43 mouse cellular contexts compared by ENCODE assay signal in the genomic region with DNA sequence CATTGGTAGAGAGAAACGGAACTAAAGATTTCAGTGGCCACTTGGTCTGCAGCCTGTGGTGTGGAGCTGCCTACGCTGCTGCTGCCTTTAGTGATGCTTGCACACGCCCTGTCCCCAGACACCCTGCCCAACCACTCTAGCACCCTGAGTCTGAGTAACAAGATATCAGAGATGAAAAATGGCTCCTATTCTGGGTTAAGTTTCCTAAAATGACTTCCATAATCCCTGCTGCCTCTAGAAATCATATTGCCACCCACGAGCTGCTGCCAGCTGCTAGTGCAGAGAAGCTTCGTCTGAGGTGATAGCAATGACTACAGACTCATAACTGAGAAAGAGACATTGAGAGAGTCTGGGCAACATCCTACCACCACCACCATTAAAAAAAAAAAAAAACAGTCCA. TPM values are rescaled to one million over a fixed set of nuclear protein-coding genes. Genes with fewer than 3 reads are reported as not detected.
A peak's percentile ranks its signal among the peaks of the same experiment; 100 is the strongest.
DNase-seq lines count a peak whose midpoint lies in the region; ATAC-seq and TF ChIP-seq lines count a peak whose summit lies in the region.
"Had no signal": no experiment of that assay in that cellular context is flagged by ENCODE, and none has a peak within 500 bp of the region (broad histone marks: within the 10 kb centered on the region; RNA-seq: fewer than 3 reads in every experiment).

No protein-coding gene starts in this region.

- TF ChIP-seq POLR2A in kidney, adult 2 months (IDR thresholded peaks at IDR 0.05; ENCODE audit: low read depth, low read length): no peak

- H3K4me1 ChIP-seq in kidney, adult 2 months (ENCODE audit: control insufficient read depth, insufficient read depth, low read length): peaks cover under 1% of the 10 kb centered on the region; the same call in 1 of the 2 replicates
- no peaks in the 10 kb centered on the region for H3K4me1 ChIP-seq in forebrain, embryonic 13.5 days
- H3K4me1 ChIP-seq: heart, embryonic 13.5 days; kidney, embryonic 15.5 days; midbrain, embryonic 15.5 days; neural tube, embryonic 15.5 days had no signal

- peaks cover 5% of the 10 kb centered on the region; the same call in 1 of the 2 replicates for H3K36me3 ChIP-seq in kidney, adult 2 months (ENCODE audit: control insufficient read depth, insufficient read depth, low read length)
- H3K36me3 ChIP-seq in forebrain, embryonic 13.5 days (ENCODE audit: poor library complexity, severe bottlenecking): no peaks in the 10 kb centered on the region
- H3K36me3 ChIP-seq: G1E; heart, embryonic 13.5 days; kidney, embryonic 15.5 days; midbrain, embryonic 15.5 days; neural tube, embryonic 15.5 days had no signal

- no peak overlapping the region for H3K9ac ChIP-seq in forebrain, embryonic 13.5 days
- H3K9ac ChIP-seq: forebrain, postnatal 0 days; heart, embryonic 13.5 days; hindbrain, embryonic 14.5 days; kidney, embryonic 15.5 days; liver, embryonic 14.5 days; midbrain, embryonic 15.5 days; neural tube, embryonic 15.5 days had no signal

- H3K4me3 ChIP-seq in kidney, adult 2 months (ENCODE audit: insufficient read depth, low read depth, low read length): no peak overlapping the region
- no peak overlapping the region for H3K4me3 ChIP-seq in forebrain, embryonic 13.5 days
- H3K4me3 ChIP-seq: erythroblast, embryonic 14.5 days; heart, adult 2 months; heart, embryonic 13.5 days; kidney, embryonic 15.5 days; midbrain, embryonic 15.5 days; neural tube, embryonic 15.5 days had no signal

- no peak overlapping the region for H3K27ac ChIP-seq in kidney, adult 2 months (ENCODE audit: insufficient read depth, low read depth, low read length)
- H3K27ac ChIP-seq in forebrain, embryonic 13.5 days: no peak overlapping the region
- H3K27ac ChIP-seq: heart, adult 2 months; heart, embryonic 13.5 days; hindbrain, embryonic 14.5 days; kidney, embryonic 15.5 days; liver, embryonic 14.5 days; macrophage; midbrain, embryonic 15.5 days; neural tube, embryonic 15.5 days had no signal

- no peak for TF ChIP-seq CTCF in kidney, adult 2 months (conservative IDR thresholded peaks at IDR 0.05; ENCODE audit: insufficient read depth, insufficient read length, low read depth, low read length)

- DNase-seq in kidney, adult 9 months: peak; percentile 0
- DNase-seq in kidney, adult 2 months: no peak
- DNase-seq in right cerebral cortex, adult 2 months (ENCODE audit: low spot score in 2 of 2): peak; percentile 45 to 64
- no peak for DNase-seq in right cerebral cortex, postnatal 14 days
- peak; percentile 42 to 48 for DNase-seq in left cerebral cortex, postnatal 36 days (ENCODE audit: low spot score in 2 of 2)
- DNase-seq in layer of hippocampus, postnatal 25 days (ENCODE audit: extremely low spot score in 1 of 2, low spot score in 1 of 2): no peak
- DNase-seq: adrenal gland, adult 8-10 months; cerebellum, adult 2 months; cerebellum, postnatal 14 days; forebrain, postnatal 0 days; gastrocnemius, postnatal 36 days; heart, adult 2 months; heart, postnatal 10 days; kidney, postnatal 25 days; liver; lung, adult 2 months; lung, postnatal 10 days; retina, postnatal 1 day; spleen, adult 18-20 months; thymus, adult 2 months; thymus, postnatal 36 days had no signal

- no peak for ATAC-seq in forebrain, embryonic 13.5 days
- ATAC-seq: forebrain, postnatal 0 days; intestine, postnatal 0 days; midbrain, embryonic 15.5 days had no signal

- no peak overlapping the region for H3K4me2 ChIP-seq in forebrain, embryonic 13.5 days
- H3K4me2 ChIP-seq: heart, embryonic 13.5 days; hindbrain, embryonic 14.5 days; kidney, embryonic 15.5 days; midbrain, embryonic 15.5 days; neural tube, embryonic 15.5 days had no signal

- no peaks in the 10 kb centered on the region for H3K9me3 ChIP-seq in forebrain, embryonic 13.5 days (replicated peaks)
- H3K9me3 ChIP-seq: G1E; heart, embryonic 13.5 days; kidney, embryonic 15.5 days; midbrain, embryonic 15.5 days; neural tube, embryonic 15.5 days had no signal

- 95% methylated on average over 5 of the region's 5 CpGs for WGBS in kidney, adult 2 months
- WGBS in forebrain, embryonic 13.5 days: 88% methylated on average over 5 of the region's 5 CpGs

- no peaks in the 10 kb centered on the region for H3K27me3 ChIP-seq in kidney, adult 2 months (replicated peaks; ENCODE audit: control insufficient read depth, insufficient read depth, low read length)
- no peaks in the 10 kb centered on the region for H3K27me3 ChIP-seq in forebrain, embryonic 13.5 days
- H3K27me3 ChIP-seq: heart, embryonic 13.5 days; kidney, embryonic 15.5 days; midbrain, embryonic 15.5 days; neural tube, embryonic 15.5 days had no signal

- intact Hi-C loops in left cerebral cortex, postnatal 36 days (cut with DNase I): no loop called here

RNA-seq across cellular contexts. Expression of a gene that starts 3.3 kb away (rescaled TPM):
- polyA plus RNA-seq in kidney, adult 2 months (2012; rRNA removed): 329 and 340 TPM in 2 replicates
- 1 to 10 TPM; 1.7 to 1.8 TPM for total RNA-seq in left cerebral cortex, postnatal 36 days (2021)
- 0.24 TPM in 1 of 2 replicates, not detected in the other for polyA plus RNA-seq in forebrain, embryonic 13.5 days (2015; fragmentation: Nextera tagmentation; extraction: Ambion mirVana)
- 1 to 10 TPM in 1 of 2 experiments, under 1 TPM in 1; 0.87 to 1.4 TPM for total RNA-seq in layer of hippocampus, postnatal 25 days (2021)
- total RNA-seq: G1E; megakaryocyte-erythroid progenitor cell, adult 5-6 weeks had no signal
- polyA plus RNA-seq: forebrain, embryonic 11.5 days; G1E; limb, embryonic 11.5 days; macrophage had no signal

RNA-seq across cellular contexts. Expression of a gene that starts 50.1 kb away (rescaled TPM):
- polyA plus RNA-seq in kidney, adult 2 months (2012; rRNA removed): 0.60 and 0.91 TPM in 2 replicates
- total RNA-seq in left cerebral cortex, postnatal 36 days (2021): not detected
- polyA plus RNA-seq in forebrain, embryonic 13.5 days (2015; fragmentation: Nextera tagmentation; extraction: Ambion mirVana): not detected in 2 replicates
- total RNA-seq in layer of hippocampus, postnatal 25 days (2021): not detected
- total RNA-seq: adrenal gland, adult 8-10 months; forebrain, postnatal 0 days; gastrocnemius, adult 18-20 months; gastrocnemius, postnatal 36 days; heart, adult 2 months; heart, postnatal 10 days; hematopoietic stem cell, adult 5-6 weeks; layer of hippocampus, adult 18-20 months; layer of hippocampus, postnatal 10 days; megakaryocyte-erythroid progenitor cell, adult 5-6 weeks had no signal
- polyA plus RNA-seq: brain, embryonic 14.5 days; cerebellum, adult 2 months; cortical plate, adult 2 months; embryonic facial prominence, embryonic 14.5 days; erythroblast, embryonic 14.5 days; forebrain, embryonic 11.5 days; forebrain, postnatal 0 days; G1E; heart, adult 2 months; heart, embryonic 13.5 days; hindbrain, embryonic 14.5 days; intestine, postnatal 0 days; kidney, embryonic 15.5 days; limb, embryonic 11.5 days; liver, embryonic 14.5 days; lung, adult 2 months; macrophage; midbrain, embryonic 15.5 days; neural tube, embryonic 15.5 days; stomach, embryonic 16.5 days; thymus, adult 2 months had no signal

Comparison
In these comparisons a context has a peak if more than half of its experiments do, and no peak if none do; other contexts are left out.
1. DNase-seq: peak in kidney, adult 9 months (single experiment), right cerebral cortex, adult 2 months (2 of 2) and left cerebral cortex, postnatal 36 days (2 of 2); none in kidney, adult 2 months (single experiment), right cerebral cortex, postnatal 14 days (single experiment) and layer of hippocampus, postnatal 25 days (0 of 2).